Mouse (Mus musculus) stomach, postnatal 0 days (tissue): ENCODE data around the gene Gpr18.

Source experiments
- CTCF ChIP-seq: IDR thresholded peaks from 2 replicates; pipeline ENCODE4 v1.5.1; 2016; ENCODE audit warnings: antibody characterized with exemption, low read depth, mild to moderate bottlenecking, moderate library complexity
- EP300 ChIP-seq: optimal IDR thresholded peaks from 2 replicates; pipeline ENCODE3; 2016; ENCODE audit warnings: antibody characterized with exemption

DNA sequence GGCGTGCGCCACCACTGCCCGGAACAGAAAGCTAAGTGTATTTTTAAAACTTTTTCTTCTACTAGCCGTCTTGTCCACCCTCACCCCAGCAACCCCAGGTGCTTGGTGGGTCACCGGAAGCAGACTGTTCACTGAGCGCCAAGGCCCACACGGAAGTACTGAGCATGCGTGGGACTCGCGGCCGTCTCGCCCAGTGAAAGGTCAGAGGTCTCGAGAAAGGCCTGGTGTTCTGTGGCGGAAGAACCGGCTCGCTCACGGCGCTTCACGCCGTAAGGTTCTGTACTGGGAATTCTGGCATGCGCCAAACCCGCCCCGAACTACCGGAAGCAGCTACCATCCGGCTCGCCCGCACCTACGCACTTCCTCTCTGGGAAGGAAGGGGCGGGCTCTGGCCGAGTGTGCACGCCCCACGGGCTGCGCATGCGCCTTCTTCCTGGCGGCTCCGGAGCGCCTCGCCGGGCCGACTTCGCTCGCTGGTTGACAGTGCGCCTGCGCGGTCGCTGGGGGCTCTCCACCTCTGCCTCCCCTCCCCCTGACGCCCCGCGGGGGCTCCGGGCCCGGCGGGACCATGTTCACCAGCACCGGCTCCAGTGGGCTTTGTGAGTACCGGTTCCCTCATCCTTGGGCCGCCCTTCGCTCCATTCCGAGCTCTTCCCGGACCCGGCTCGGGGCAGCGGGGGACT is 37.3 kb downstream of the Gpr18 start, which contains the start of gene Ubac2:
- TF ChIP-seq CTCF (peak; percentile 33; the same call in 1 of the 2 replicates), EP300 (no peak)
